Mouse (Mus musculus): ENCODE data around the gene Sh3gl1. TPM values are rescaled to one million over a fixed set of nuclear protein-coding genes. Genes with fewer than 3 reads are reported as not detected.

Gene Sh3gl1
- polyA plus RNA-seq, 1 experiment from 2014 or later: 138 TPM

DNA sequence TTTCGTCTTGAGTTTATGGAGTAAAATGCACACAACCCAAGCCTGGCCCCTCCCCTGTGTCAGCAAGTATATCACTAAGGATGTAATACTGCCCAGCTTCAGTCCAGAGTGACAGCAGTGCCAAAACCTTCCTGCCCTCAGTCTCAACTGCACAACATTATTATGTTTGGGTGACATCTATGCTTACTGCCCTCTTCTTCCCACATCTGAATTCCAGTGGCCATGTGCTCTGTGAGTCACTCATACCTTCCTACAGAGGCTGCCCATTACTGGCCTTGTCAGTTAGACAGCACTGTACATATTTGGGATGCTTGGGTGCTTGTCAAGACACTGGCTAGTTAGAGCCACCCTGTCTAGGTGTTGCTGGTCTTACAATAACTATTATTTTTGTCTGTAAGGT, 10.1 kb downstream of the Sh3gl1 start:
- H3K4me2 ChIP-seq (replicated peaks): no peak overlapping the region
- 84% methylated on average over 1 of the region's 1 CpGs for WGBS
- H3K9me3 ChIP-seq: no peaks in the 10 kb centered on the region
- peaks cover 10% of the 10 kb centered on the region; the same call in 1 of the 2 replicates for H3K4me1 ChIP-seq
- H3K9ac ChIP-seq (replicated peaks): no peak overlapping the region
- peaks cover 23% of the 10 kb centered on the region for H3K36me3 ChIP-seq
- H3K4me3 ChIP-seq: no peak overlapping the region
- no peaks in the 10 kb centered on the region for H3K27me3 ChIP-seq
- no peak overlapping the region for H3K27ac ChIP-seq (replicated peaks)
- ATAC-seq (ENCODE audit: low FRiP score, low read depth): no peak

DNA sequence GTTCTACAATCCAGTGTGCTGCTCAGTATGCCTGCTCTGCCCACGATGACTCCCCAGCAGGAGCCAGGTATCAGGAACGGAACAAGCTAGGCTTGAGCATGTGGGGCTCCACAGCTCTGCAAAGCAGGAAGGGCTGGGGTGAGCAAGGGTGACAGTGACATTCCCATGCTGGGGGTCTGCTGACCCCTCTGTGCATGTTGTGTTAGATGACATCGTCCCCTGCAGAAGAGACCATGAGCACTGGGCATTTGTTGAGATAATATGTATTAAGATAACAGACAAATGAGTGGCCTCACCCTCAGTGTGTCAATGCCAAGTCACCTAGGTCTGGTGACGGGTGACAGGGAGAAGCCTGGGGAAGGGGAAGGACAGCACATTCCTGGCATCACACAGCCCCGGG, 11.5 kb downstream of the Sh3gl1 start:
- Histone ChIP-seq H3K9ac (replicated peaks) (no peak overlapping the region), H3K4me3 (no peak overlapping the region), H3K4me2 (replicated peaks) (no peak overlapping the region), H3K4me1 (peaks cover 10% of the 10 kb centered on the region; the same call in 1 of the 2 replicates), H3K27me3 (no peaks in the 10 kb centered on the region), H3K27ac (replicated peaks) (no peak overlapping the region), H3K36me3 (peaks cover 25% of the 10 kb centered on the region), H3K9me3 (no peaks in the 10 kb centered on the region)
- 80% methylated on average over 5 of the region's 5 CpGs for WGBS
- no peak for ATAC-seq (ENCODE audit: low FRiP score, low read depth)

DNA sequence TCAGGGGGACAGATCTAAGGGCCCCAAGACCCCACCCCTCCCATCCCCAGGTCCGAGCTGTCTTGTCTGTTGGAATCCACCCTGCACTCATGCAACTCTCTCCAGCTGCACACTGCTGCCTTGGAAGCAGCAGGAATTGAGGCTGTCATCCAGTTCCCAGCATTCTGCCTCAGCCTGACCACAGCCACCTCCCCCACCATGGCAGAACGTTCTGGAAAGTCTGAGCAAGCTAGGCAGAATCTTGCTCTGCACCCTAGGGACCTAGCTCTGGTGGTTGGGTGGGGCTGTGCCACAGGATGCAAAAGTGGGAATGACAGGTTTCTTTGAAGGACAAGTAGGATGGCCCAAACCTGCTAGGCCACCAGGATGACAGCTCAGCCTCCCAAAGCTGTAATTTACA, 12.0 kb downstream of the Sh3gl1 start:
- Histone ChIP-seq H3K9ac (replicated peaks) (no peak overlapping the region), H3K4me1 (peaks cover 10% of the 10 kb centered on the region; the same call in 1 of the 2 replicates), H3K36me3 (peaks cover 26% of the 10 kb centered on the region), H3K27ac (replicated peaks) (no peak overlapping the region), H3K4me3 (no peak overlapping the region), H3K4me2 (replicated peaks) (no peak overlapping the region), H3K9me3 (no peaks in the 10 kb centered on the region), H3K27me3 (no peaks in the 10 kb centered on the region)
- no peak for ATAC-seq (ENCODE audit: low FRiP score, low read depth)
- 84% methylated on average over 2 of the region's 2 CpGs for WGBS

DNA sequence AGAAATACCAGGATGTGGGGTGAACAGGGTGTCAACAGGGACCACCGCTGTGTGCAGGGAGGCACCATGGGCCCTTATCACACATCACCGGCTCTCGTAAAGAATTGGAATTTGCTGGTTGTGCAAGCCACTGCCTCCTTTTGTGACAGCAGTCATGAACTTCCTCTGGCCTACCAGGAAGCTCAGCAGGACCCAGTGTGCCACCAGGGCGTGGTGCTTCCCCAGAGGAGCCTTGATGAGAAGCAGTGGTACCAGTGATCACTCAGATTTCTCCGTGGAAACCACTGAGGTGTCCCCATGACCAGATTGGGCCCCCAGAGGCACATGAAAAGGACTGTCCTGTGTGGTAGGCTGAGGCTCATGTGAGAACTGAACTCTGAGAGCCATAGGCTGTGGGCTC, 13.0 kb downstream of the Sh3gl1 start:
- no peaks in the 10 kb centered on the region for H3K27me3 ChIP-seq
- 88% methylated on average over 5 of the region's 5 CpGs for WGBS
- ATAC-seq (ENCODE audit: low FRiP score, low read depth): no peak
- peaks cover 10% of the 10 kb centered on the region; the same call in 1 of the 2 replicates for H3K4me1 ChIP-seq
- no peak overlapping the region for H3K27ac ChIP-seq (replicated peaks)
- no peak overlapping the region for H3K4me3 ChIP-seq
- no peaks in the 10 kb centered on the region for H3K9me3 ChIP-seq
- peaks cover 27% of the 10 kb centered on the region for H3K36me3 ChIP-seq
- H3K4me2 ChIP-seq (replicated peaks): no peak overlapping the region
- no peak overlapping the region for H3K9ac ChIP-seq (replicated peaks)

DNA sequence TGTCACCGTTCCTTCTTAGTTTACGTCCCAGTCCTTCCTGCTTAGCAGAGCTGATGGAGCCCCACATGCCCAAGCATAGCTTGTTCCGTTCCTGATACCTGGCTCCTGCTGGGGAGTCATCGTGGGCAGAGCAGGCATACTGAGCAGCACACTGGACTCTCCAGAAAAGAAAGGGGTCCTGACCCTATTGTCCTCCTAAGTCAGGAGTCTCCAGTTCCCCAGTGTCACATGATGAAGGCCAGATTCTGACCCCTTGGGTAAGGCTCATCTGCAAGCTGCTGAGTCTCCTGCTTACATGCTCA, 13.5 kb downstream of the Sh3gl1 start:
- Histone ChIP-seq H3K27ac (replicated peaks) (peak overlapping the region; percentile 44; the same call in 1 of the 2 replicates), H3K4me1 (peaks cover 10% of the 10 kb centered on the region; the same call in 1 of the 2 replicates), H3K27me3 (no peaks in the 10 kb centered on the region), H3K9me3 (no peaks in the 10 kb centered on the region), H3K4me2 (replicated peaks) (no peak overlapping the region), H3K9ac (replicated peaks) (no peak overlapping the region), H3K36me3 (peaks cover 31% of the 10 kb centered on the region), H3K4me3 (no peak overlapping the region)
- ATAC-seq (ENCODE audit: low FRiP score, low read depth): no peak
- WGBS: 82% methylated on average over 4 of the region's 4 CpGs

DNA sequence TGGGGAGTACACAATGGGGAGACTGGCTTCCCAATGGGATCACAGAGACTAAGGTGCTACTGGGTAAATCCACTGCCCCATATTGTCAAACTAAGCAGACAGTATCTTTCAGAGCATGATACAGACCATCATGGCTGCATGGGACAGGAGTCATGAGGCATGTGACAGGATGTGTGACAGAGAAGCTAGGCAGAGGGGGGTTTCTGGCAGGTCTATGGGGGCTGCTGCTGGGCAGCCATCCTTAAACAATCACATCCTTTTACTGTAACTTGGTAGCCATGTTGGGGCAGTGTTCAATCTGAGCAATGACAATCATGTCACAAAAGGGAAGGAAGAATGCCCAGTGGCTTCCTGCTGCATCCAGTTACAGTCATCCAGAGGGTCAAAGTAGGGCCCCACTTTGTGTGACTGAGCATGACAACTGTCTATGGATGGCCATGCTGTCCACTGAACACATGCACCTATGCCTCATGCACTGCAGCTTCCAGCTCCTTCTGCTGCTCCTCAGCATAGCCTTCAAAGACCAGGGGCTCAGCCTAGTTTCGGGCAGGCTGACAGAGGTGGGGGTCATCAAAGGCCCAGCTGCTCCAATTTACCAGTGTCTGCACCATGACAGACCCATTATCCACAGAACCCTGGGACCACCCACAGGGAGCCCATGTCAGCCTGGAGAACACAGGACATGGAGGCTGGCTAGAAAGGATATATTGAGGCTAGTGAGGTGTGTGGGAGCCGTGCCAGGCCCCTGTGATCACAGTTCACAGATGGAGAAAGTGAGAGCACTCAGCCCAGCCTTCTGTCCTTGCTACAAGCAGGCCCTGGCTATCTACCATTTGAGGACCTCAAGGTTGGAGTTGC, 14.1 kb downstream of the Sh3gl1 start:
- peaks cover 37% of the 10 kb centered on the region for H3K36me3 ChIP-seq
- WGBS: 62% methylated on average over 2 of the region's 2 CpGs
- ATAC-seq (ENCODE audit: low FRiP score, low read depth): no peak
- no peaks in the 10 kb centered on the region for H3K27me3 ChIP-seq
- H3K27ac ChIP-seq (replicated peaks): peak overlapping the region; percentile 44
- H3K9ac ChIP-seq (replicated peaks): no peak overlapping the region
- no peak overlapping the region for H3K4me3 ChIP-seq
- H3K9me3 ChIP-seq: no peaks in the 10 kb centered on the region
- no peak overlapping the region for H3K4me2 ChIP-seq (replicated peaks)
- peaks cover 10% of the 10 kb centered on the region; the same call in 1 of the 2 replicates for H3K4me1 ChIP-seq

DNA sequence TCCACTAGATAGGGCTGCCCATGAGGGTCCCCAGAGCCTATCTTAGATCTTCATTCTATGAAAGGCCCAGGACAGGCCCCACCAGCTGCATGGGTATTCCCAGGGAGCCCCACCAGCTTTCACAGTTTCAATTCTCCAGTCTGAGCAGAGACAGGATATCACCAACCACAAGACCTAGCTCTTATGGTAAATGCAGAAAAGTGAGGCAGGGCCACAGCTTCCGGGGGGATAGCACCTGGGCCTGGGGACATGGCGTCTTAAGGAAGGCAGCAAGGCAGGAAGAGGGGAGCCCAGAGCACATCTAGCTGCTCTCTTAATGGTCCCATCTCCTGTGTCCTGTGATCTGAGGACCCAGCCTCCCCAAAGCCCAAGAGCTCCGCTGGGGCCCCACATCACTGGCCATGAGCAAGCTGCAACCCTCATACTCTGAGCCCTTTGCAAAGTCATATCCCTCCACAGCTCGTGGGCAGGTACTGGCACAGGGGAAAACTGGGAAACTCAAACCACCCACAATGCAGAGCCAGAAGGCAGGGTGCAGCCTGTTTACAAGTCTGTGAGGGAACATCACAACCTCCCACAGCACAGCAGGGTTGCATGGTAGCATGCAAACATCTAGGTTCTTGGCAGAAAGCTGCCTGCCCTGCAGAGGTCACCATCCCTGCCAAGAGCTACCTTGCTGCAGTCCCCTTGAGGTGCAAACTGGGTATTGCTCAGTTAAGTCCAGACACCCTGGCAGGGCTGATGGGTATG, 15.1 kb downstream of the Sh3gl1 start:
- H3K36me3 ChIP-seq: peaks cover 44% of the 10 kb centered on the region
- no peaks in the 10 kb centered on the region for H3K27me3 ChIP-seq
- H3K4me1 ChIP-seq: peaks cover 10% of the 10 kb centered on the region; the same call in 1 of the 2 replicates
- H3K9me3 ChIP-seq: no peaks in the 10 kb centered on the region
- WGBS: 83% methylated on average over 4 of the region's 4 CpGs
- no peak overlapping the region for H3K9ac ChIP-seq (replicated peaks)
- peak overlapping the region; percentile 54; the same call in 1 of the 2 replicates for H3K27ac ChIP-seq (replicated peaks)
- no peak for ATAC-seq (ENCODE audit: low FRiP score, low read depth)
- H3K4me2 ChIP-seq (replicated peaks): no peak overlapping the region
- H3K4me3 ChIP-seq: no peak overlapping the region

DNA sequence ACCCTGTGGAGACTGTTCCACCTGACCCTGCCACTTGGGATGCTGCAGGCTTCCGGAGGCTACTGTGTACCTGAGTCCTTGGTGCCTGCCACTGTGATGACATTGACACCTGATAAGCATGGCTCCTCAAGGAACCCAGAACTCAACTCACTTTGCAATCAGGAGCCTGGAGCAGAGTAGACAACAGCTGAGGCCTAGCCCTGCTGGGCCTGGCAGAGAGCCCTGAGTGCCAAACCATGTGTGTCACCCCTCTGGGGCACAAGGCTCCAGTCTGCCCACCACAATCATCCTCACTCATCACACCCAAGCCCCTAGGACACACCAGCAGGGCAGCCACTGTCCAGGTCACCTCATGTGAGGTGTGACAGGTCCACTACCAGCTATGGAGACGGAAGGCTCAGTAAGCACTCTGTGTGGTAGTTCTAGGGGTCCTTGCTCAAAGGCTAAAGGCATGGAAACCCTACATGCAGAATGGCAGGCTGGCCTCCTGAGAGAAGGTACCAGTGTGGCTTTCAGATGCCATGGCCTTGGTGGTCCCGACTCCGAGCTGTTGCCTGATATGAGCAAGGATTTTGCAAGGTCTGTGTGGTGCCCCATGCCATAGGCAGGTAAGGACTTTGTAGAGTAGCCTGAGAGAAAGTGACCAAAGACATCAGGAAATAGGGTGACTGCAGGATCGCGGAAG, 15.9 kb downstream of the Sh3gl1 start:
- Histone ChIP-seq H3K4me2 (replicated peaks) (no peak overlapping the region), H3K4me1 (peaks cover 10% of the 10 kb centered on the region; the same call in 1 of the 2 replicates), H3K27me3 (no peaks in the 10 kb centered on the region), H3K4me3 (no peak overlapping the region), H3K27ac (replicated peaks) (0 out of 2 replicates have a peak overlapping the region, but pooled peaks have one; percentile 8), H3K9ac (replicated peaks) (no peak overlapping the region), H3K36me3 (peaks cover 52% of the 10 kb centered on the region), H3K9me3 (no peaks in the 10 kb centered on the region)
- WGBS: 95% methylated on average over 6 of the region's 6 CpGs
- ATAC-seq (ENCODE audit: low FRiP score, low read depth): no peak

DNA sequence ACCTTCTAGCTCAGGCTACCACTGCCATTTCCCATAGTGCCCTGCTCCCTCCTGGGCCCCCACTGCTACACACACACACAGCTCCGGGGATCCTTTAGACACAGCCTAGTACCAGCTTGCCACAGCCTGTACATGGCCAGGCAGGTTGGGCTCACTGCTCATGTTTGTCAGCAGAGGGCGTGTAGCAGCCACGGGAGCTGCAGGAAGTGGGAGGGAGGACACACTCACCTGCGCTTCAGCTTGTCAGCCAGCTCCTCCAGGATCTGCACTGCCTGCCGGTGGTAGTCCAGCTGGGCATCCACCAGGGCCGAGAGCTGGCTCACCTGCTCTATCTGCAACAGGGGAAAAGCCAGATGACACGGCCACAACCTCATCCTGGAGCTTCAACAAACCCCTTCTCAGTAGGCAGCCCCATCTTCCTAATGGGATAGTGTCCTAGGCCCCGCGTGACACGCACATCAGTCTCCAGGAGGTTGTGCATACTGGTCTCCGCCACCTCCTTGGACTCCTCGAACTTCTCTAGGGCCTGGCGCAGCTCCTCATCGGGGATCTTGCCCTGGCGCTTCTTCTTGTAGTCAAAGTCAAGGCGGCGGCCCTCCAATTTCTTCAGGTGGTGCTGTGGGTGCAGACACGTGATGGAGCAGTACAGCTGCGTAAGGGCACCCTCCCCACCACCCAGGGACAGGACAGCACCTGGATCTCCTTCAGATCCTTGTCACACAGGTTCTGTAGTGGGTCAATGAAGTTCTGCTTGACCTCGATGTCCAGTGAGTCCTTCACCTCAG, 17.9 kb downstream of the Sh3gl1 start:
- Histone ChIP-seq H3K4me3 (no peak overlapping the region), H3K9me3 (no peaks in the 10 kb centered on the region), H3K4me2 (replicated peaks) (no peak overlapping the region), H3K27ac (replicated peaks) (0 out of 2 replicates have a peak overlapping the region, but pooled peaks have one; percentile 10), H3K4me1 (peaks cover 10% of the 10 kb centered on the region; the same call in 1 of the 2 replicates), H3K36me3 (peaks cover 67% of the 10 kb centered on the region), H3K9ac (replicated peaks) (no peak overlapping the region), H3K27me3 (no peaks in the 10 kb centered on the region)
- no peak for ATAC-seq (ENCODE audit: low FRiP score, low read depth)
- 80% methylated on average over 20 of the region's 20 CpGs for WGBS

DNA sequence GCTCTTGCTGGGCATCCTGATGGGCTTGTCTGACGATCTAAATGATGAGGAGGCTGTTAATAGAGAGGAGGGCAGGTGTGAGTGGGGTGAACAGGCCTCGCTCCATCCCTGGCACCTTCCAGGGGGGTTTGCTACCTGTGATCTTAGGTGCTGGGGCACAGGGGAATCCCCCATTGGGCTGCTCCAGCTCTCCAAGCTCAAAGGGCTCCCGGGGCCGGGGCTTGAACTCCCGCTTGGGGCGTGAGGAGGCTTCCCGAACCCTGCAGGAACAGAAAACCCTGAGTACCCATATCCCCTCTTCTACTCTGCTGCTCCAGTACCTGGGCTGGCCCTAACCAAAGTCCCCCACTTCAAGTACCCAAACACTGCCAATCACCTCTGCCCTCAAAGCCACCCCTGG, 18.6 kb downstream of the Sh3gl1 start:
- Histone ChIP-seq H3K9ac (replicated peaks) (no peak overlapping the region), H3K27me3 (no peaks in the 10 kb centered on the region), H3K36me3 (peaks cover 72% of the 10 kb centered on the region), H3K4me1 (peaks cover 7% of the 10 kb centered on the region; the same call in 1 of the 2 replicates), H3K27ac (replicated peaks) (0 out of 2 replicates have a peak overlapping the region, but pooled peaks have one; percentile 10), H3K9me3 (no peaks in the 10 kb centered on the region), H3K4me3 (no peak overlapping the region), H3K4me2 (replicated peaks) (no peak overlapping the region)
- WGBS: 87% methylated on average over 7 of the region's 7 CpGs
- ATAC-seq (ENCODE audit: low FRiP score, low read depth): no peak

All from midbrain, embryonic 12.5 days (tissue).